Mouse (Mus musculus) retina, postnatal 1 day (tissue): ENCODE results near the gene Smad1.

Source experiments
- DNase-seq: peaks from one replicate; pipeline ENCODE4 v3.0.0-alpha.2; 2012

The Smad1 gene

GRCm38 (mm10) chr8:79350805-79351204 is 48.5 kb downstream of the Smad1 start:
- no peak for DNase-seq

DNA sequence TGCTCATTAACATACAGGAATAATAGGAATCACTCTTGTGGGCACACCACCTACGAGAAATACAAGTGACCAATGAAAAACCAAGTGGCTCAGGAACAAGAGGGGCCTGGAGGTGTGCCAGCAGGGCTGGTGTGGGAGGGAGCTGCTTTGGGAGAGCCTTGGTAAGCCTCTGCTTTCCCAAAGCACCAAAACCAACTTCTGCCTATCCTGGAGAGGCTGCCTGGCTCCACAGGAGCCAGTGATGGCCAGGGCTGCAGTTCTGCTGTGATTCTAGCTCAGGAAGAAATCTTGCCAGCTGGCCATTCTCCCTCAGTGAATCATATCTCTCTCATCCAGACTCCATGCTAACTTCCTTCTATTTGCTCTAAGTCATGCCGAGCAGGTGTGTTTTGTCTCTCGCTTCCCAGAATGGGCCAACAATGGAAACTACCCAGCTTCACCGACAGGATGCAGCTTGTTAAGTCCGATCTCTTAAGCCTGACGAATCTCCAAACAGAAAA is 49.2 kb downstream of the Smad1 start:
- DNase-seq = peak; percentile 43

DNA sequence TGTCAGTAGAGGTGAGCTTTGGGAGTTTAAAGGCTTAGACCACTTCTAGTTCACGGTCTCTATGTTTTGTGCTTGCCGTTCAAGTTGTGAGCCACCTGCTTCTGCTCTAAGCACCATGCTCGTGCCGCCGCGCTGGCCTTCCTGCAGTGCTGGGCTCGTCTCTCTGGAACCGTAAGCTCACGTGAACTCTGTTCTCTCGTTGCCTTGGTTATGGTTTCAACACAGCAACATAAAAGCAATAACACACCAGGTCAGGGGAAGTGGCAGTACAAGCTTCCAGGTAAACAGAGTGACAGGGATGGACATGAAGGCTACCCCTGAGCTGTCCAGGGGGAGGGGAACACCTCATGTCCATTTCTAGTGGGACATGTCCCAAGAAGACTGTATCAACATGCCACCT is 52.9 kb downstream of the Smad1 start:
- no peak for DNase-seq

DNA sequence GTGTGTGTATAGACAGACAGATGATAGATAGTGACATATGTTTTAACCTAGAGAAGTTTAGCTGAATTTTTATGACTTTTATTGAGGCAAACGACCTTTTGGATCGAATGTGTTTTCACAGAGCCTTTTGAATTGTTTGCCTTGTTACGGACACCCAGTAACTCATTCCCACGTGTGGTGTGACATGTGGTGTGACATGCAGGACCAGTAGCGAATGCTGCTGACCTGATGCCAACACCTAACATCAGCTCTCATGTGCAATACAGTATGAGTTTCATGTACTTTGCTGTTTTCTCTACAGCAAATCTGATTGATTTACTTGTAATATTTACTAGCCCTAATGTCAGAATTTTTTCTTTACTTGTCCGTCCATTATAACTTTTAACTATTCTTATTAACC is 53.5 kb downstream of the Smad1 start:
- DNase-seq = no peak

GRCm38 (mm10) chr8:79341236-79341635 is 58.1 kb downstream of the Smad1 start:
- no peak for DNase-seq

GRCm38 (mm10) chr8:79339555-79339954 is 59.8 kb downstream of the Smad1 start:
- DNase-seq = peak; percentile 14

GRCm38 (mm10) chr8:79338619-79339018 is 60.7 kb downstream of the Smad1 start:
- no peak for DNase-seq

DNA sequence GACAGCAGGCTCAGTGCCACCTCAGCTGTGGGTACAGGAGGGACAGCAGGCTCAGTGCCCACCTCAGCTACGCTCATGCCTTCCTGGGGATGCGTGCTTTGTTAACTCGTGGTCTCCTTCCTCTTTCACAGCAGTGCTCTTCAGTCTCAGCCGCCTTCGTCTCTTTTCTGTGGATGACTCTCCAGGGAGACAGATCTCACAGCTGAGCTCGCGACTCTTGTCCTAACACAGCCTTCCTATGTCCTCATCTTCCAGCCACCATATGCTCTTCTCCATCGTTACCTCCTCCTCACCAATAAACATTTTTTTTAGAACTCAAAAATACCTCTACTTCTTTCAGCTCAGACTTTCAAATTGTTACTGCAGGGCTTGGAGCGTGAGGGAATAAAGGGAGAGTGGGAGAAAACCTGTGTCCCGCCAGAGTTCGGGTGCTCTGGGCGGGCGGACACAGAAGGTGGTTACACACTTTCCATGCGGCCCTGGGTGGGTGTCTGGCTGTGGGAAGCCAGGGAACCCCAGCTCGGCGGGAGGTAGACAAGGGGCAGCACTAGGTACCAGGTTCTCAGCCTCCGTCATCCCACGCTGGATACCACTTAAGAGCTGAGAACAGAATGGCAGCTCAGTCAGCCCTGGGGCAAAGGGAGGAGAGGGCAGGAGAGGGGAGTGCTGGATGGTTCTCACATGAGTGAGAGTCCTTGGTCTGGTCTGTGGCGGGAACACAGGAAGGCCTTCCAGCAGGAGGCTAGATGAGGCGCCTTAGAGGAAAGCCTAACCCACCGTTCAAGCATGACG is 67.0 kb downstream of the Smad1 start:
- no peak for DNase-seq

- no peak for DNase-seq
Observed at GRCm38 (mm10) chr8:79331571-79331970, 67.7 kb downstream of the Smad1 start.

- no peak for DNase-seq
Observed at GRCm38 (mm10) chr8:79331017-79331416, 68.3 kb downstream of the Smad1 start.

DNA sequence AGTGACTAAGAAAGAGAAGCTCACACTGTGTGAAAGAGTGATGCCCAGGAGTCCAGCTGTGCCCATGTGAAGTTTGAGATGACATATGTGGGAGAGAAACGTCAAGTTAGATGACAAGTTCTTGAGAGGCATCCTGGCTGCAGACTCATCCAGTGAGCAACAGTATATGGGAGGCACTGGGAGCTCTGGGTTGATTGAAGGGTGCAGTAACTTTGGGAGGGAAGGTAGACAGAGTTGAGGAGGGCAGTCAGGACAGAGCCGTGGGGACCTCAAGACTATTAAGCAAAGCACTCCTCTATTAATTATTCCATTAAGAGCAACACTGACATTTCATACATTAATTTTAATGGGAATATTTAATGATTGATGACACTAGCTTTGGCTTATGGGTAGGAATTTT is 69.6 kb downstream of the Smad1 start:
- no peak for DNase-seq

DNA sequence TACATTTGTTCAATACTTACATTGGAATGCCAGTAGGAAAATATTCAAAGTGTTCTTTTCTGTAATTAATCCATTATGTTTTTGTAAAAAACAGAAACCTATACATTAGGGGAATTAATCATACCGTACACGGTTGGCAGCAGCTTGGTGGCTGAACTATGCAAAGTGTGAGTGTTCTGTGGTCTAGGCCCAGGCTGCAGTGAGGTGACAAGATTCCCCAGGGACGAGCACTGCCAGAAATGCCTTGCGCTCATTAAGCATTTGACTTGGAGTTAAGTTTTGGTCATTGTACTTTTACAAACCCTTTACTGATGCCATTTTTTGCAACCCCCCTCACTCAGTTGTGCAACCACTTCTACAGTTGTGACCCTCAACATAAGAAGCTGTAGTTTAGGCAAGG is 70.1 kb downstream of the Smad1 start:
- DNase-seq = no peak

GRCm38 (mm10) chr8:79325510-79325909 is 73.8 kb downstream of the Smad1 start:
- DNase-seq = no peak

GRCm38 (mm10) chr8:79324928-79325327 is 74.4 kb downstream of the Smad1 start:
- DNase-seq = no peak

DNA sequence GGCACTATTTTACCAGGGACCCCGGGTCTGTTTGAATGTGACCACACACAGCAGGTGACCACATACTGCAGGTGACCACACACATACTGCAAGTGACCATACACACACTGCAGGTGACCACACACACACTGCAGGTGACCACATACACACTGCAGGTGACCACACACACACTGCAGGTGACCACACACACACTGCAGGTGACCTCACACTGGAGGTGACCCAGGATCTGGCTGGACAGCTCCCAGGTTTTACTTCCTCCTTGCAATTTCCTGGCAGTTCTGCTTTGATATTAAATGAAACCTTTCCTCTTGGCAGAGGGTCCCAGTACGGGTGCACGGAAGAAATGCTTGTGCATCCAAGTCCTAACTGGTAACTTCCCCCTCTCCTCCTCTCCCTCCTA is 75.3 kb downstream of the Smad1 start:
- DNase-seq = no peak

- no peak for DNase-seq
Observed at GRCm38 (mm10) chr8:79323121-79323520, 76.2 kb downstream of the Smad1 start.

- no peak for DNase-seq
Observed at GRCm38 (mm10) chr8:79310801-79311200, 88.5 kb downstream of the Smad1 start.

DNA sequence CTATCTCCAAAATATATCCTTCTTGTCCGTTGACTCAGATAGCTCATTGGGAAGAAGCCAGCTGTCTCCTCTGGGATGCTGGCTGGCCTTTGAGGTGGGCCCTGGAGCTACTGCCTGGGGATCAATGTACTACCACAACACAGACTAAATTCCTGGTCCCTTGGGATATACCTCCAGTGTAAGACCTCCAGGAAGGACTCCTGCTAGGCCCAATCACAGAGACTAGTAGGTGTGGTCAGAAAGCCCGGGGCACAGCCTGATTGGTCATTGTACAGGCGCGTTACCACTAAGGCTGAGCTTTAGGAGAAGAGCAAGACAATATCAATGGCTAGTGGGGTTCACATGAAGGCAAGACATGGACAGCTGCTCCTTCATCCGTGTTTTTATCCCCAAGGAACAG is 93.4 kb downstream of the Smad1 start:
- no peak for DNase-seq

DNA sequence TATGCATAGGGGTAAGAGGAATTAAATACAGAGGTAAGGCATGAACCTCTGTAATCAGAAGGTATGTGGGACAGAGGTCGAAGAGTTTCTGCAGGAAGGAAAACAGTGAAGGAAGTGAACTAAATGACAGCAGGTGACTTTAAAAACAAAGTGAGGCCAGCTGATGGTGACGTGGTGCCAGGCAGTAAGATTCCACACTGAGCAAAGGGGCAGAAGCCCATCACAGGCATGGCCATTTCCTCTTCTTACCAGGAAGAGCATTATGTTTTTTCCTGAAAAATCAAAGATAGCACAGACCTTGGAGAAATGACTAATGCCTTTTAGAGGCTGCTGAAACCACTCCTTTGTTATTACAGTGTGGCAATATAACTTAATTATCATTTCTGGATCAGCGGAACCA is 97.8 kb downstream of the Smad1 start:
- no peak for DNase-seq

GRCm38 (mm10) chr8:79299704-79300103 is 99.6 kb downstream of the Smad1 start:
- DNase-seq = no peak

DNA sequence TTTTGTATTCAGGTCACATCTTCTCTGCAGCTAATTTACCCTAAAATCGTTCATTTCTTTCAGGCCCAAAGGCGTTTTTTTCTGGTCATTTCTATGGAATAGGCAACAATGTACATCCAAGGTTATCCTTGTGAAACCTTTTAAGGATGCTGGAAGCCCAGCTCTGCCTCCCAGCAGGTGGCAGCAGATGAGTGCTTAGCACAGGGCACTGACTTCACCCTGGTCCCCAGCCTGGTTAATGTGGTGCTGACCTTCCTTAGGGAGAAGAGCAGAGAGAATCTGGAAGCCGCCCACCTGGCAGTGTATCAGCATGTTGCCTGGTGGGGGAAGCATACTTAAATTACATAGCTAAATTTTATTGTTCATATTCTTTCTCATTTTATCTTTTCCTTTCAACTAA is 101.6 kb downstream of the Smad1 start:
- DNase-seq = peak; percentile 77

- peak; percentile 17 for DNase-seq
Observed at GRCm38 (mm10) chr8:79295276-79296105, 103.8 kb downstream of the Smad1 start.

DNA sequence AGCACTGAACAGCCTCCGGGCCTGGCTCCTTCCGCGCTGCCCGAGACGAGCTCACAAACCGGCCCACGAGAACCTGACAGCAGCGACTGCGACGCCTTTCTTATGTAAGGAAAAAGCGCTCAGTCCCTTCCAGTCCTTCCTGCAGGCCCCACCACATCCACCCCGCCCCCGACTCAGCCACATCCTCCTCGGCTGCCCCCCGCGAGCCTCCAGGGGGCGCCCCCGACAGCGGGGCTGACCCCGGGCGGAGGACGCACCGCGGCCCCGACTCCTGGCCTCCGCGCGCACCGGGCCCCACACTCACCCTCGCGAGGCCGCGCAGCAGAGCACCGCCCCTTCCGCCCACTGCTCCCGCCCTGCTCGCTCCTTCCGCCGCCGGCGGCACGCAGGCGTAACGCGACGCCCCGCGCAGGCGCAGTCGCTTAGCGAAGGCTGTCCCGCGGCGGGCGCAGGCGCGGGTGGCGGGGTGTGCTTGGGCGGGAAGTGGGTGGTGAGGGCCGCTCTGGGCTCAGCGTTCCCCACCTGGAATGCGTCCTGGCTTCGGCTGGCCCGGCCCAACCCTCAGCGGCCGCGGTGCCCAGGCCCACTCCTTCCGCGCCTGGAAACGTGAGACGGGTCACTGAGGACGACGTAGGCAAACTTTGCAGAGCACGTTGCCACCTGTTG is 104.6 kb downstream of the Smad1 start, which contains the start of gene Mmaa:
Mmaa (minus strand) TSS at position 328 of the 666 bp plus-strand sequence.
- DNase-seq = peak; percentile 98
